Mouse (Mus musculus): Measurements from ENCODE around the gene Srp14.

- TF ChIP-seq CTCF (IDR thresholded peaks at IDR 0.05; ENCODE audit: extremely low read depth, insufficient read depth, low read length) (no peak), POLR2A (IDR thresholded peaks at IDR 0.05; ENCODE audit: extremely low read depth, insufficient read depth, low read length) (no peak)
Measured at GRCm38 (mm10) chr2:118468354-118468753, 11.2 kb downstream of the Srp14 start.
